Mouse (Mus musculus) heart, embryonic 15.5 days (tissue): ENCODE results near the gene Itpkb. TPM values are rescaled to one million over a fixed set of nuclear protein-coding genes. Genes with fewer than 3 reads are reported as not detected.

Experiments
- ATAC-seq: fragments of 200-750 bp; cut with Nextera tagmentation; replicated peaks from 2 replicates; pipeline ENCODE4 v1.8.0; 2017; ENCODE audit warnings: low read depth, moderate TSS enrichment; ENCODE audit not compliant: insufficient number of reproducible peaks, insufficient read depth, low FRiP score
- H3K27ac ChIP-seq: fragments of 300-500 bp; sonication (generic); 2 replicates; pipeline ENCODE4 v1.5.1; 2015; ENCODE audit warnings: mild to moderate bottlenecking, inconsistent platforms
- H3K27me3 ChIP-seq: fragments of 300-500 bp; sonication (generic); 2 replicates; pipeline ENCODE4 v1.6.1; 2015; ENCODE audit warnings: inconsistent platforms
- H3K36me3 ChIP-seq: fragments of 300-500 bp; sonication (generic); 2 replicates; pipeline ENCODE4 v1.6.1; 2015; ENCODE audit warnings: mild to moderate bottlenecking, inconsistent platforms
- H3K4me1 ChIP-seq: fragments of 300-500 bp; sonication (generic); replicated peaks from 2 replicates; pipeline ENCODE4 v1.6.1; 2015; ENCODE audit warnings: inconsistent platforms
- H3K4me2 ChIP-seq: fragments of 300-500 bp; sonication (generic); 2 replicates; pipeline ENCODE4 v1.6.1; 2015; ENCODE audit warnings: inconsistent platforms, mild to moderate bottlenecking, moderate library complexity
- H3K4me3 ChIP-seq: fragments of 300-500 bp; sonication (generic); 2 replicates; pipeline ENCODE4 v1.5.1; 2015; ENCODE audit warnings: mild to moderate bottlenecking, inconsistent platforms
- H3K9ac ChIP-seq: fragments of 300-500 bp; sonication (generic); 2 replicates; pipeline ENCODE4 v1.6.1; 2015; ENCODE audit warnings: mild to moderate bottlenecking, inconsistent platforms
- H3K9me3 ChIP-seq: fragments of 300-500 bp; sonication (generic); replicated peaks from 2 replicates; pipeline ENCODE4 v1.6.1; 2016; ENCODE audit warnings: inconsistent platforms
- WGBS: fragments of 180-500 bp; shearing (Covaris S2); methylation state at CpG from one replicate; pipeline ENCODE4 v1.1.7; 2015; ENCODE audit warnings: mixed read lengths; 5-methylcytosine and 5-hydroxymethylcytosine counted together
- polyA plus RNA-seq: library from polyadenylated mRNA; unstranded; fragments of >200 nt; fragmentation: Nextera tagmentation; extraction: Ambion mirVana; gene quantifications from 2 replicates; pipeline ENCODE4 v1.2.1, GENCODE M21; 2015

The Itpkb gene
- polyA plus RNA-seq, 1 experiment from 2014 or later, result 6.1 TPM

- ATAC-seq, result no peak
- no peaks in the 10 kb centered on the region for H3K9me3 ChIP-seq
- WGBS, result 43% methylated on average over 10 of the region's 10 CpGs
- no peak overlapping the region for H3K4me3 ChIP-seq
- H3K27ac ChIP-seq, result peak overlapping the region; percentile 31
- no peak overlapping the region for H3K4me2 ChIP-seq
- H3K4me1 ChIP-seq, result peaks cover 25% of the 10 kb centered on the region
- no peaks in the 10 kb centered on the region for H3K36me3 ChIP-seq
- H3K9ac ChIP-seq, result no peak overlapping the region
- peaks cover 10% of the 10 kb centered on the region for H3K27me3 ChIP-seq
Observed at GRCm38 (mm10) chr1:180427685-180428084, 97.4 kb downstream of the Itpkb start.

GRCm38 (mm10) chr1:180428101-180428712 is 97.9 kb downstream of the Itpkb start:
- 10% methylated on average over 9 of the region's 9 CpGs for WGBS
- Histone ChIP-seq H3K27ac (peak overlapping the region; percentile 31), H3K27me3 (peaks cover 13% of the 10 kb centered on the region), H3K4me1 (peaks cover 23% of the 10 kb centered on the region), H3K9me3 (no peaks in the 10 kb centered on the region), H3K36me3 (no peaks in the 10 kb centered on the region), H3K9ac (no peak overlapping the region), H3K4me2 (no peak overlapping the region), H3K4me3 (no peak overlapping the region)
- no peak for ATAC-seq

DNA sequence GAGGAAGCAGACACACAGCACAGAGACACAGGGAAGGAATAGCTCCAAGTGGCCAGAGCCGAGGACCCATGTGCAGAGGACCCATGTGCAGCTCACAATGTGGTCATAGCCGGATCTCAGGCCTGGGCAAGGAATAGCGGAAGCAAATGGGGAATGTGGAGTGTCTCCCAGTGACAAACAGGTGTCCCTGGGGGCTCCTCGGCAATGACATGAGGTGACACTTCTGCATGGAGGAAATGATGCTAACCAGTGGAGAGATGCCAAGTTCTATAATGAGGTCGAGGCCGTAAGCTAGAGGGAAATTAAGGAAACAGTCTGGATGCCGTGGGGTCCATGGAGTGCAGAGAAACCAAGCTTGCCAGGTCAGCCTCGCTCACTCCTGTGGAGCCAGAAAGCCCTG is 98.6 kb downstream of the Itpkb start:
- peaks cover 19% of the 10 kb centered on the region for H3K27me3 ChIP-seq
- H3K27ac ChIP-seq, result no peak overlapping the region
- H3K36me3 ChIP-seq, result no peaks in the 10 kb centered on the region
- H3K4me2 ChIP-seq, result no peak overlapping the region
- peaks cover 21% of the 10 kb centered on the region for H3K4me1 ChIP-seq
- no peak overlapping the region for H3K4me3 ChIP-seq
- H3K9me3 ChIP-seq, result no peaks in the 10 kb centered on the region
- no peak overlapping the region for H3K9ac ChIP-seq
- WGBS, result 62% methylated on average over 8 of the region's 8 CpGs
- no peak for ATAC-seq

GRCm38 (mm10) chr1:180429819-180430218 is 99.5 kb downstream of the Itpkb start:
- H3K9ac ChIP-seq, result no peak overlapping the region
- peaks cover 27% of the 10 kb centered on the region for H3K27me3 ChIP-seq
- H3K4me3 ChIP-seq, result no peak overlapping the region
- no peaks in the 10 kb centered on the region for H3K36me3 ChIP-seq
- H3K4me2 ChIP-seq, result no peak overlapping the region
- no peak for ATAC-seq
- 53% methylated on average over 5 of the region's 5 CpGs for WGBS
- H3K4me1 ChIP-seq, result peaks cover 18% of the 10 kb centered on the region
- no peak overlapping the region for H3K27ac ChIP-seq
- no peaks in the 10 kb centered on the region for H3K9me3 ChIP-seq

- no peak; the same call in 1 of the 2 replicates for ATAC-seq
- Histone ChIP-seq H3K9ac (no peak overlapping the region), H3K36me3 (no peaks in the 10 kb centered on the region), H3K27me3 (peaks cover 46% of the 10 kb centered on the region), H3K9me3 (no peaks in the 10 kb centered on the region), H3K4me1 (peaks cover 18% of the 10 kb centered on the region), H3K4me3 (no peak overlapping the region), H3K4me2 (no peak overlapping the region), H3K27ac (no peak overlapping the region)
- 60% methylated on average over 12 of the region's 12 CpGs for WGBS
Observed at GRCm38 (mm10) chr1:180431833-180432232, 101.5 kb downstream of the Itpkb start.

GRCm38 (mm10) chr1:180433098-180433538 is 102.8 kb downstream of the Itpkb start:
- H3K27me3 ChIP-seq, result peaks cover 57% of the 10 kb centered on the region
- WGBS, result 3% methylated on average over 16 of the region's 16 CpGs
- H3K4me1 ChIP-seq, result peaks cover 9% of the 10 kb centered on the region

DNA sequence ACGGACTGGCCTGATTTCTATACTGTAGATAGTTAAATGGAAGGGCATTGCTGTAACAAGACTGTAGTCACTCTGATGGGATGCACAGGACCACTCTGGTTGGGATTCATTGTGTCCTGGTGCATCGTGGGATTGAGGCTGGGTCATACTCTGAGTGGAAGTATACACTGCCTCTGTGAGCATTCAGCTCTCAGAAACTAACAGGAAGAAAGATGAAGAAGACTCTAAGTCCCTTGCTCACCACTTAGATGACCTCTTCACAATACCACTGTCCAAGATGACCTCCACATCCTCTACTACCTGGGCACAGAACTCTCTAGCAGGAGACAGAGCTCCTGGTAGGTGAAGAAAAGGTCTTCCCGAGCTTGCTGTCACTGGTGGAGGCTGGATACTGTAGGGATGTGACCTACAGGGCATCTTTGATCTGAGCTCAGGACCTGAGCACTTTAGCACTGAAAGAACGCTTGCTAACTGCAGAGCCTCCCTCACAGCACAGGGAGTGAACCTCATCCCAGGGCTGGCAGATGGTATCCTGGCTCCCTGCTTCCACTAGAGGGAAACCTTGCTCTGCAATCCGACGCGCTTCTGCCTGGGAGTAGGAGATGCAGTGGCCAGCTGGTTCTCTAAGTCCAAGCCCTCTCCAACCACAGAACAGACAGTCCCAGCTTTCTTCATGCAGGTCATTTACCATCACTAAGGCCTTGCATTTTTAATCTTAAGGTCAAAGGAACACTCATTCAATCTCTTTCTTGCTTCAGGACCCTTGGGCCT is 103.7 kb downstream of the Itpkb start:
- Histone ChIP-seq H3K27me3 (peaks cover 66% of the 10 kb centered on the region), H3K4me1 (peaks cover 7% of the 10 kb centered on the region), H3K4me3 (no peak overlapping the region), H3K9me3 (no peaks in the 10 kb centered on the region), H3K27ac (no peak overlapping the region), H3K9ac (no peak overlapping the region), H3K36me3 (no peaks in the 10 kb centered on the region), H3K4me2 (no peak overlapping the region)
- 18% methylated on average over 7 of the region's 7 CpGs for WGBS
- ATAC-seq, result peak; percentile 71

More at GRCm38 (mm10) chr1:180433098-180433538, 102.8 kb downstream of the Itpkb start:
- H3K9me3 ChIP-seq, result no peaks in the 10 kb centered on the region
- peak overlapping the region; percentile 50 for H3K4me2 ChIP-seq
- H3K27ac ChIP-seq, result no peak overlapping the region
- no peaks in the 10 kb centered on the region for H3K36me3 ChIP-seq
- H3K4me3 ChIP-seq, result peak overlapping the region; percentile 24
- ATAC-seq, result no peak; the same call in 1 of the 2 replicates
- no peak overlapping the region for H3K9ac ChIP-seq

GRCm38 (mm10) chr1:180434925-180435324 is 104.6 kb downstream of the Itpkb start:
- no peak overlapping the region for H3K27ac ChIP-seq
- H3K4me2 ChIP-seq, result no peak overlapping the region
- no peak overlapping the region for H3K4me3 ChIP-seq
- ATAC-seq, result no peak
- no peaks in the 10 kb centered on the region for H3K36me3 ChIP-seq
- peaks cover 75% of the 10 kb centered on the region for H3K27me3 ChIP-seq
- H3K4me1 ChIP-seq, result peaks cover 7% of the 10 kb centered on the region
- no peaks in the 10 kb centered on the region for H3K9me3 ChIP-seq
- no peak overlapping the region for H3K9ac ChIP-seq
- 12% methylated on average over 9 of the region's 9 CpGs for WGBS

DNA sequence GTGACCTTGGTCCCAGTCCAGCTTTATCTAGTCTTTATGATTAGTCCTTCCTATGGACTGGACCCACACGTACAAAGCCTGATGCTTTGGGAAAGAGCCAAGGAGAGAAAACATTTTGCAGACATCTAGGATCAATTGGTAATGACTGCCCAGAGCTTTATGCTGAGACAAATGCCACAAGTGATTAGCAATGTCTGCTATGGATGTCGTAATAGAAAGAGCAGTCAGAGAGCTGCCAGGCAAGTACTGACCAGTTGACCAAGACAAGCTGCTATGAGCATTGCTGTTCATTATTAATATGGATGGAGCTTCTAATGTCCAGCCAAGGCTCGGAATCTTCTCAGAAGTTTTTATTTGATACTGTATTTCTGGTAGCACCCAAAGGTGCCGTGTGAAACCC is 109.2 kb downstream of the Itpkb start:
- H3K27ac ChIP-seq, result no peak overlapping the region
- no peak overlapping the region for H3K4me2 ChIP-seq
- peaks cover 87% of the 10 kb centered on the region for H3K27me3 ChIP-seq
- no peaks in the 10 kb centered on the region for H3K36me3 ChIP-seq
- H3K9ac ChIP-seq, result no peak overlapping the region
- no peak overlapping the region for H3K4me3 ChIP-seq
- 63% methylated on average over 4 of the region's 4 CpGs for WGBS
- H3K9me3 ChIP-seq, result no peaks in the 10 kb centered on the region
- no peak for ATAC-seq
- no peaks in the 10 kb centered on the region for H3K4me1 ChIP-seq

GRCm38 (mm10) chr1:180444411-180444810 is 114.1 kb downstream of the Itpkb start:
- H3K9me3 ChIP-seq, result no peaks in the 10 kb centered on the region
- no peaks in the 10 kb centered on the region for H3K4me1 ChIP-seq
- H3K4me3 ChIP-seq, result no peak overlapping the region
- no peak overlapping the region for H3K27ac ChIP-seq
- ATAC-seq, result no peak
- H3K9ac ChIP-seq, result no peak overlapping the region
- no peaks in the 10 kb centered on the region for H3K36me3 ChIP-seq
- WGBS, result 60% methylated on average over 3 of the region's 3 CpGs
- no peak overlapping the region for H3K4me2 ChIP-seq
- peaks cover 56% of the 10 kb centered on the region for H3K27me3 ChIP-seq

- ATAC-seq, result no peak
- H3K4me2 ChIP-seq, result no peak overlapping the region
- WGBS, result 65% methylated on average over 2 of the region's 2 CpGs
- H3K4me3 ChIP-seq, result no peak overlapping the region
- peaks cover 4% of the 10 kb centered on the region; the same call in 1 of the 2 replicates for H3K9me3 ChIP-seq
- H3K36me3 ChIP-seq, result no peaks in the 10 kb centered on the region
- H3K27me3 ChIP-seq, result peaks cover 19% of the 10 kb centered on the region; the same call in 1 of the 2 replicates
- H3K9ac ChIP-seq, result no peak overlapping the region
- no peaks in the 10 kb centered on the region for H3K4me1 ChIP-seq
- H3K27ac ChIP-seq, result no peak overlapping the region
Observed at GRCm38 (mm10) chr1:180449641-180450040, 119.4 kb downstream of the Itpkb start.
